Mouse (Mus musculus) small intestine, adult 2 months (tissue): ENCODE measurements at regions not wholly inside any gene's neighbourhood (a gene's known extent, or its start where the extent isn't known, plus 50 kb on each side); places are given as distances from the start of the nearest gene placed in this dataset.

ENCODE experiments used
- CTCF ChIP-seq: fragments of 200-500 bp; IDR thresholded peaks from 2 replicates; pipeline ENCODE4 v1.5.1; 2012; ENCODE audit warnings: low read depth, mild to moderate bottlenecking, control low read depth, inconsistent platforms, low read length, moderate library complexity, mixed read lengths; ENCODE audit not compliant: insufficient replicate concordance, insufficient read length; ENCODE audit errors: extremely low read depth
- POLR2A ChIP-seq: fragments of 200-500 bp; IDR thresholded peaks from 2 replicates; pipeline ENCODE4 v1.6.1; 2012; ENCODE audit warnings: low read depth, mild to moderate bottlenecking, control low read depth, inconsistent platforms, low read length, moderate library complexity

DNA sequence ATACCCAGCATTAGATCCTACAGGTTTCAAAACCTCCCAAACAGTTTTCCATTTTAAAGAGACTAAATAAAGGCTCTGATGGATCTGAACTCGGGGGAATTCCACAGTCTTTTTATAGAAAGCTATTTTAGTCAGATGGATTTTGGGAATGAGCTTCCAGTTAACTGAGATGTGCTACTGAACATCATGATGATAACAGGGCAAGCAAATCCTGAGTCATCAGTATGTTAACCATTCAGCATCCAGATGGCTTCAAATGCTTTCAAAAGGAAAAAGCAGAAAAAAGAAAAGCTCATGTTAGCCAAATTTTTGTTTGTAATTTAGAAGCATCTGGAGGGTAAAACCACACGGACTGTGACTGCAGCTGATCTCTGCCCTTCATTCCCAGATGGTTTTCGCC lies 766.7 kb downstream of the Efnb2 start:
- no peak for TF ChIP-seq POLR2A
- TF ChIP-seq CTCF = no peak
